Mouse (Mus musculus) mesoderm, embryonic 11.5 days (tissue): ENCODE data around the gene Pih1h3b.

ENCODE experiments used
- DNase-seq: peaks from one replicate; pipeline ENCODE4 v3.0.0-alpha.2; 2012; ENCODE audit warnings: low read depth, low spot score

Pih1h3b gene

DNA sequence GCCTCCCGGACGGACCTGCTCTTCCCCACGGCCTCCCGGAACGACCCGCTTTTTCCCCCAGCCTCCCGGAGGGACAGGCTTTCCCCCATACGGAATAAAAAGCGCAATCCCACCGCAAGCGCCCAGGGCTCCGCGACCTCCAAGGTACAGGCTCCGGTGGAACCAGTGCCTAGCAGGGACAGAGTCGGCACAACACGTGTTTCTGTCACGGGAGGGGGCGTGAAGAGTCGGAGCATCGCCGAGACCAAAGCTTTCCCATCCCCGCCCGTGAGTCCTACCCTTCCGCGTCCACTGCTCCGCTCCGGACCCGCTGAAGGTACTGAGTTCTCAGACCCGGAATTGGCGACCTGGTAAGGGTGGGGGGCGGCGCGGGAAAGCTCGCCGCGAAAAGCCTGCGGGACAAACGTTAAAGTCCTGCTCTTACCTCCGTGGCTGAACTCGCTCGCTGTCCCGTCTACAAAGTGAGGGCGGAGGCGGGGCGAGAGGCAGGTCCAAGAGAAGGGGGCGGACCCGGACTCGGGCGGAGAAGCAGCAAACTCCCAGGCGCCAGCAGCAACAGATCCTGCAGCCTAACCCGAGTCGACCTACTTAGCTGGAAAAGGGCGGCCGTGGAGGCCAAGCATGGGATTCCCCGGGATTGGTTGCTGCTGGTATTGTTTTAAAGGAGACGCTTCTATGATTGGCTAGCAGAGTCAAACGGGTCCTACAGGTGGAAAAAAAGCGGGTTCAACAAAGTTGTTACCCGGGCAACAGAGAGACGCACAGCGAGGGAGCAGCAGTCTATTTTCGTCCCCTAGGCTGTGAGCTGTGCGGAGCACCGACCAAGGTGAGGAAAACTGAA, at the start of gene Pih1h3b, which contains the start of gene Nup62cl:
Gene Pih1h3b, plus strand, starts transcription at position 745 of the 841 bp plus-strand sequence.
Gene Nup62cl, minus strand, starts transcription at position 578 of the 841 bp plus-strand sequence.
- peak; percentile 55 for DNase-seq

DNA sequence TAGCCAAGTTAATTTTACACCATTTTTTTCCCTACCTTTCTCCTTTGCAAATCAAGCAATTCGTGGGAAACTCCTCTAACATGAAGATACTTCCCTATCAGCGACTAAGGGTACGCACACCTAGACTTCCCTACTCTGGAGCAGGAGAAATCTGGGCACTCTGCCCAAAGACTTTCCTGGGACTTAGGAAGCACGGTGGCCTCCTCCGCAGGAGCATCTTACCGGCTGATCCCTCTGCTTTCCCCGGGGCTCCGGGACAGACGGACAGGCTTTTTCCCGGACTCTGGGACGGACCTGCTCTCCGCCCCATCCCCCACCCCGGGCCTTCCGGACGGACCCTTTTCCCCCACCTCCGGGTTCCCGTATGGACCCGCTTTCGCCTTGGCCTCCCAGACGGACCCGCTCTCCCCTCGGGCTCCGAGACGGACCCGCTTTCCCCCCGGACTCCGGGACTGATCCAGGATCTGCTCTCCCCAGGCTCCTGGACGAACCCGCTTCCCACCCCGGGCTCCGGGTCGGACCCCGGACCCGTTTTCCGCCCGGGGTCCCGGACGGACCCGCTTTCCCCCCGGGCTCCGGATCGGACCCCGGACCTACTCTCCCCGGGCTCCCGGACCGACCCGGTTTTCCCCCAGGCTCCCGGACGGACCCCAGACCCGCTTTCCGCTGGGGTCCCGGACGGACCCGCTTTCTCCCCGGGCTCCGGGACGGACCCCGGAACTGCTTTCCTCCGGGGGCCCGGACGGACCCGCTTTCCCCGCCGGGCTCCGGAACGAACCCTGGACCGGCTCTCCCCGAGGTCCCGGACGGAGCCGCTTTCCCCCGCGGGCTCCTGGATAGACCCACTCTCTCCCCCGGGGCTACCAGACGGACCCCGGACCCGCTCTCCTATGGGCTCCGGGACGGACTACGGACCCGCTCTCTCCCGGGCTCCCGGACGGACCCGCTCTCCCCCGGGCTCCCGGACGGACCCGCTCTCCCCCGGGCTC, 1.5 kb upstream of the Pih1h3b start:
- no peak for DNase-seq

DNA sequence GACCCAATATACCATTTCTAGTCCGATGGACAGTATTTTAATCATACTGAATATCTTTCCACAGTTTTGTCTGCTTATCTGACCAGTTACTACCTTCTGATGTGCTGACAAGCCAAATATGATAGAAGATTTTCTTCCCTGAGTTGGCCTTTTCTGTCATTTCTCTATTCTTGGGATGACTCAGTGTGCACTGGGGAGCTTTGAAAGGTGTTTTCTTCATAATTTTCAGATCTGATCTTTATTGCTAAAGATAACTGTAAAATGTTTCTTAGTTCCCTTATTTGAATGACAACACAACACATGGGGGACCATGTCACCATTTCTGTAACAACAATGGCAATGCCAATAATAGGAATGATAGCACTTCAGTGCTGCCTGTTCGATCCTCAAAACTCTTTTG, 19.9 kb downstream of the Pih1h3b start:
- DNase-seq: no peak

DNA sequence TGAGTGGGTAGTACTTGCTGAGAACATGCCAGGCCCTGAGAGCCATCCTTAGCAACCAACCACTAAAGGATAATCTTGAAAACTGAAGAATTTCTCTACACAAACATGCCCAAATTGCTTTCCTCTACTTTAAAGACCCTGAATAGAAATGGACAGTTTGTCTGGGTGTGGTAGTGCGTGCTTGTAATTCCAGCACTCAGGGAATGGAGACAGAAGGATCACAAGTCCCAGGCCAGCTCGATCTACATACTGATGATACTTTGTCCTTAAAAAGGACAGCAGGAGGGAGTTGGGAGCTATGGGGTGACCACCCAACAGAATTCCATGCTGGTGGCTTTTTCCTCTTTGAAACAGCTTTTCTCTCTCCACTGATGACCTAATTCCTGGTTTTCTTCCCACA, 31.4 kb downstream of the Pih1h3b start:
- DNase-seq: no peak
